Comparison of ENCODE assay signal across 16 mouse cellular contexts in genomic region chr2:160768097-160768695, GRCm38 (mm10). TPM values are rescaled to one million over a fixed set of nuclear protein-coding genes. Genes with fewer than 3 reads are reported as not detected.
DNase-seq lines count a peak whose midpoint lies in the region; ATAC-seq and TF ChIP-seq lines count a peak whose summit lies in the region.
"Had no signal": no experiment of that assay in that cellular context is flagged by ENCODE, and none has a peak within 500 bp of the region (broad histone marks: within the 10 kb centered on the region; RNA-seq: fewer than 3 reads in every experiment).

No protein-coding gene starts in this region.

- H3K4me3 ChIP-seq in kidney, adult 2 months (ENCODE audit: insufficient read depth, low read depth, low read length): no peak overlapping the region
- no peak overlapping the region for H3K4me3 ChIP-seq in midbrain, embryonic 12.5 days
- no peak overlapping the region for H3K4me3 ChIP-seq in midbrain, embryonic 10.5 days
- no peak overlapping the region for H3K4me3 ChIP-seq in cortical plate, adult 2 months (ENCODE audit: insufficient read depth, low read length)
- H3K4me3 ChIP-seq: forebrain, embryonic 10.5 days; heart, embryonic 13.5 days; neural tube, embryonic 12.5 days had no signal

- H3K27me3 ChIP-seq in kidney, adult 2 months (replicated peaks; ENCODE audit: control insufficient read depth, insufficient read depth, low read length): no peaks in the 10 kb centered on the region
- H3K27me3 ChIP-seq in midbrain, embryonic 12.5 days: no peaks in the 10 kb centered on the region
- H3K27me3 ChIP-seq in midbrain, embryonic 10.5 days (ENCODE audit: low read depth, poor library complexity, severe bottlenecking): no peaks in the 10 kb centered on the region
- H3K27me3 ChIP-seq: heart, embryonic 13.5 days; neural tube, embryonic 12.5 days had no signal

- H3K9ac ChIP-seq in midbrain, embryonic 12.5 days (replicated peaks): 0 out of 2 replicates have a peak overlapping the region, but pooled peaks have one; percentile 1
- H3K9ac ChIP-seq: heart, embryonic 13.5 days; neural tube, embryonic 12.5 days had no signal

- TF ChIP-seq CTCF in kidney, adult 2 months (conservative IDR thresholded peaks at IDR 0.05; ENCODE audit: insufficient read depth, insufficient read length, low read depth, low read length): no peak
- no peak for TF ChIP-seq CTCF in cortical plate, adult 2 months (IDR thresholded peaks at IDR 0.05; ENCODE audit: extremely low read depth, insufficient read depth, low read length)

- no peaks in the 10 kb centered on the region for H3K9me3 ChIP-seq in midbrain, embryonic 12.5 days
- H3K9me3 ChIP-seq in midbrain, embryonic 10.5 days (replicated peaks): no peaks in the 10 kb centered on the region
- H3K9me3 ChIP-seq: forebrain, embryonic 10.5 days; heart, embryonic 13.5 days; neural tube, embryonic 12.5 days had no signal

- intact Hi-C loops in heart, postnatal 14 days (cut with DNase I): no loop called here

- WGBS in kidney, adult 2 months: 65% methylated on average over 4 of the region's 4 CpGs
- WGBS in midbrain, embryonic 12.5 days: 89% methylated on average over 4 of the region's 4 CpGs
- 87% methylated on average over 4 of the region's 4 CpGs for WGBS in midbrain, embryonic 10.5 days

- TF ChIP-seq POLR2A in kidney, adult 2 months (IDR thresholded peaks at IDR 0.05; ENCODE audit: low read depth, low read length): no peak
- TF ChIP-seq POLR2A in cortical plate, adult 2 months (IDR thresholded peaks at IDR 0.05; ENCODE audit: extremely low read depth, insufficient read depth, low read length): no peak

- no peaks in the 10 kb centered on the region for H3K36me3 ChIP-seq in kidney, adult 2 months (ENCODE audit: control insufficient read depth, insufficient read depth, low read length)
- H3K36me3 ChIP-seq in midbrain, embryonic 12.5 days: peaks cover 25% of the 10 kb centered on the region
- H3K36me3 ChIP-seq in midbrain, embryonic 10.5 days: peaks cover 60% of the 10 kb centered on the region

- peak; percentile 90 for DNase-seq in heart, adult 11 months
- no peak for DNase-seq in heart, postnatal 14 days
- peak; percentile 35 for DNase-seq in kidney, adult 2 months
- DNase-seq in kidney, adult 11 months: no peak
- DNase-seq in midbrain, embryonic 10.5 days (ENCODE audit: low spot score): no peak
- DNase-seq: B cell, adult 2 months; cerebellum, adult 18-20 months; left cerebral cortex, postnatal 4 days; liver had no signal

- no peak overlapping the region for H3K27ac ChIP-seq in kidney, adult 2 months (ENCODE audit: insufficient read depth, low read depth, low read length)
- H3K27ac ChIP-seq in midbrain, embryonic 12.5 days (replicated peaks): no peak overlapping the region
- H3K27ac ChIP-seq in midbrain, embryonic 10.5 days (replicated peaks): no peak overlapping the region
- H3K27ac ChIP-seq in cortical plate, adult 2 months (ENCODE audit: insufficient read depth, low read length): peak overlapping the region; percentile 33; the same call in 1 of the 2 replicates
- H3K27ac ChIP-seq: forebrain, embryonic 10.5 days; heart, embryonic 13.5 days; kidney, postnatal 0 days; neural tube, embryonic 12.5 days had no signal

- no peak for ATAC-seq in midbrain, embryonic 12.5 days (ENCODE audit: low FRiP score, low read depth)
- ATAC-seq: intestine, embryonic 16.5 days had no signal

- peaks cover 17% of the 10 kb centered on the region; the same call in 1 of the 2 replicates for H3K4me1 ChIP-seq in kidney, adult 2 months (ENCODE audit: control insufficient read depth, insufficient read depth, low read length)
- H3K4me1 ChIP-seq in midbrain, embryonic 12.5 days: no peaks in the 10 kb centered on the region
- H3K4me1 ChIP-seq in midbrain, embryonic 10.5 days: peaks cover 9% of the 10 kb centered on the region
- H3K4me1 ChIP-seq in cortical plate, adult 2 months (ENCODE audit: control insufficient read depth, insufficient read depth, low read length): peaks cover 10% of the 10 kb centered on the region
- H3K4me1 ChIP-seq: neural tube, embryonic 12.5 days had no signal

- no peak overlapping the region for H3K4me2 ChIP-seq in midbrain, embryonic 12.5 days (replicated peaks)
- H3K4me2 ChIP-seq: heart, embryonic 13.5 days; neural tube, embryonic 12.5 days had no signal

RNA-seq across cellular contexts. Expression of gene Plcg1, which starts 37.1 kb away (rescaled TPM):
- 10 to 100 TPM; 85.7 to 94.4 TPM for total RNA-seq in heart, postnatal 14 days (2021)
- 33.1 and 38.2 TPM in 2 replicates for polyA plus RNA-seq in kidney, adult 2 months (2012; rRNA removed)
- 108 and 110 TPM in 2 replicates for polyA plus RNA-seq in midbrain, embryonic 12.5 days (2016; fragmentation: Nextera tagmentation; extraction: Ambion mirVana)
- polyA plus RNA-seq in midbrain, embryonic 10.5 days (2016; fragmentation: Nextera tagmentation; extraction: Ambion mirVana): 57.4 and 68.9 TPM in 2 replicates
- 78.5 and 94.8 TPM in 2 replicates for polyA plus RNA-seq in cortical plate, adult 2 months (2012; rRNA removed)

Comparison
In these comparisons a context has a peak if more than half of its experiments do, and no peak if none do; other contexts are left out.
1. DNase-seq: peak in heart, adult 11 months (single experiment) and kidney, adult 2 months (single experiment); none in heart, postnatal 14 days (0 of 2), kidney, adult 11 months (single experiment) and midbrain, embryonic 10.5 days (single experiment).